Mouse (Mus musculus) cerebellum, adult 9-11 months (tissue): ENCODE data around the gene Maml3.
A peak's percentile ranks its signal among the peaks of the same experiment; 100 is the strongest.

Source experiments
- DNase-seq: peaks from one replicate; pipeline ENCODE4 v3.0.0; 2022

Maml3 gene

GRCm38 (mm10) chr3:51731949-51732636 lies 372.8 kb downstream of the Maml3 start:
- DNase-seq, result no peak

- DNase-seq, result no peak
These were observed 374.2 kb downstream of the Maml3 start for GRCm38 (mm10) chr3:51730662-51731061.

GRCm38 (mm10) chr3:51729109-51729918 lies 375.6 kb downstream of the Maml3 start:
- DNase-seq, result no peak

- no peak for DNase-seq
These were observed 376.4 kb downstream of the Maml3 start for GRCm38 (mm10) chr3:51728456-51728855.

- DNase-seq, result peak; percentile 37
These were observed 376.9 kb downstream of the Maml3 start for GRCm38 (mm10) chr3:51727968-51728367.

GRCm38 (mm10) chr3:51727487-51727886 lies 377.4 kb downstream of the Maml3 start:
- DNase-seq, result no peak

- no peak for DNase-seq
These were observed 378.6 kb downstream of the Maml3 start for GRCm38 (mm10) chr3:51726257-51726656.

- DNase-seq, result no peak
These were observed 384.9 kb downstream of the Maml3 start for GRCm38 (mm10) chr3:51719982-51720381.

GRCm38 (mm10) chr3:51719373-51719772 lies 385.5 kb downstream of the Maml3 start:
- no peak for DNase-seq

- no peak for DNase-seq
These were observed 387.0 kb downstream of the Maml3 start for GRCm38 (mm10) chr3:51717909-51718308.

GRCm38 (mm10) chr3:51717455-51717854 lies 387.4 kb downstream of the Maml3 start:
- no peak for DNase-seq

GRCm38 (mm10) chr3:51714469-51714868 lies 390.4 kb downstream of the Maml3 start:
- no peak for DNase-seq

- DNase-seq, result no peak
These were observed 391.6 kb downstream of the Maml3 start for GRCm38 (mm10) chr3:51713233-51713632.

- no peak for DNase-seq
These were observed 392.5 kb downstream of the Maml3 start for GRCm38 (mm10) chr3:51712382-51712781.

GRCm38 (mm10) chr3:51708746-51709411 lies 396.0 kb downstream of the Maml3 start:
- DNase-seq, result peak; percentile 95

- no peak for DNase-seq
These were observed 396.5 kb downstream of the Maml3 start for GRCm38 (mm10) chr3:51708375-51708745.

- DNase-seq, result no peak
These were observed 399.7 kb downstream of the Maml3 start for GRCm38 (mm10) chr3:51705220-51705619.

- no peak for DNase-seq
These were observed 401.4 kb downstream of the Maml3 start for GRCm38 (mm10) chr3:51703478-51703877.

GRCm38 (mm10) chr3:51702701-51703286 lies 402.1 kb downstream of the Maml3 start:
- DNase-seq, result peak; percentile 63

- peak; percentile 72 for DNase-seq
These were observed 402.9 kb downstream of the Maml3 start for GRCm38 (mm10) chr3:51701950-51702349.

- DNase-seq, result peak; percentile 98
These were observed 403.6 kb downstream of the Maml3 start for GRCm38 (mm10) chr3:51701281-51701751.

GRCm38 (mm10) chr3:51700731-51701280 lies 404.1 kb downstream of the Maml3 start:
- no peak for DNase-seq

- DNase-seq, result no peak
These were observed 404.8 kb downstream of the Maml3 start for GRCm38 (mm10) chr3:51700123-51700522.
